Mouse (Mus musculus) CD4-positive, CD25-positive, alpha-beta regulatory T cell, adult 9 weeks (primary cell): Measurements from ENCODE around the gene Rgs10. TPM values are rescaled to one million over a fixed set of nuclear protein-coding genes. Genes with fewer than 3 reads are reported as not detected.

Experiments used
- polyA plus RNA-seq: library from polyadenylated mRNA; unstranded; fragments of 100-300 nt; shearing (Covaris generic); gene quantifications from one replicate; pipeline ENCODE4 v1.2.1, GENCODE M21; 2017

The Rgs10 gene
- polyA plus RNA-seq: 372 TPM

GRCm38 (mm10) chr7:128417930-128418779 is at the start of gene Rgs10:
Gene Rgs10, minus strand, starts transcription at chr7:128418758.

GRCm38 (mm10) chr7:128461285-128462215 is 43.0 kb upstream of the Rgs10 start, which contains the start of gene Tial1:
Gene Tial1, minus strand, starts transcription at chr7:128461717.

Other genes starting within 250 kb of the Rgs10 start
- gene Cox6a2, start 212.4 kb downstream of the Rgs10 start, polyA plus RNA-seq: not detected
- gene Armc5, start 181.4 kb downstream of the Rgs10 start, polyA plus RNA-seq: 6.1 TPM
- gene 9130023H24Rik, start 180.7 kb downstream of the Rgs10 start, polyA plus RNA-seq: 1.8 TPM
- 1.0 TPM for gene Tgfb1i1, start 171.9 kb downstream of the Rgs10 start, polyA plus RNA-seq
- not detected for gene Slc5a2, start 153.1 kb downstream of the Rgs10 start, polyA plus RNA-seq
- 9.5 TPM for gene BC017158, start 120.6 kb downstream of the Rgs10 start, polyA plus RNA-seq
- 57.6 TPM for gene Tial1, start 43.0 kb upstream of the Rgs10 start, polyA plus RNA-seq
- gene Bag3, start 104.9 kb upstream of the Rgs10 start, polyA plus RNA-seq: 9.1 TPM
- 48.7 TPM for gene Inpp5f, start 192.6 kb upstream of the Rgs10 start, polyA plus RNA-seq